Mouse (Mus musculus) neural tube, embryonic 15.5 days (tissue): Measurements from ENCODE around the gene Ccnd2. TPM values are rescaled to one million over a fixed set of nuclear protein-coding genes. Genes with fewer than 3 reads are reported as not detected.

ENCODE experiments used
- ATAC-seq: fragments of 200-750 bp; cut with Nextera tagmentation; 2 replicates; pipeline ENCODE4 v1.8.0; 2017; ENCODE audit warnings: mild to moderate bottlenecking, moderate TSS enrichment, moderate library complexity; ENCODE audit not compliant: low FRiP score
- H3K27ac ChIP-seq: fragments of 300-500 bp; sonication (generic); replicated peaks from 2 replicates; pipeline ENCODE4 v1.5.1; 2015; ENCODE audit warnings: mild to moderate bottlenecking, inconsistent platforms
- H3K27me3 ChIP-seq: fragments of 300-500 bp; sonication (generic); replicated peaks from 2 replicates; pipeline ENCODE4 v1.6.1; 2015; ENCODE audit warnings: inconsistent platforms
- H3K36me3 ChIP-seq: fragments of 300-500 bp; sonication (generic); 2 replicates; pipeline ENCODE4 v1.6.1; 2015; ENCODE audit warnings: inconsistent platforms
- H3K4me1 ChIP-seq: fragments of 300-500 bp; sonication (generic); 2 replicates; pipeline ENCODE4 v1.6.1; 2015; ENCODE audit warnings: inconsistent platforms
- H3K4me2 ChIP-seq: fragments of 300-500 bp; sonication (generic); 2 replicates; pipeline ENCODE4 v1.6.1; 2015; ENCODE audit warnings: inconsistent platforms, mild to moderate bottlenecking, moderate library complexity
- H3K4me3 ChIP-seq: fragments of 300-500 bp; sonication (generic); replicated peaks from 2 replicates; pipeline ENCODE4 v1.5.1; 2015; ENCODE audit warnings: mild to moderate bottlenecking, inconsistent platforms
- H3K9ac ChIP-seq: fragments of 300-500 bp; sonication (generic); replicated peaks from 2 replicates; pipeline ENCODE4 v1.6.1; 2015; ENCODE audit warnings: mild to moderate bottlenecking, inconsistent platforms
- H3K9me3 ChIP-seq: fragments of 300-500 bp; sonication (generic); replicated peaks from 2 replicates; pipeline ENCODE4 v1.6.1; 2016; ENCODE audit warnings: inconsistent platforms
- WGBS: fragments of 180-500 bp; shearing (Covaris S2); methylation state at CpG from one replicate; pipeline ENCODE4 v1.1.7; 2015; ENCODE audit warnings: mixed read lengths; 5-methylcytosine and 5-hydroxymethylcytosine counted together
- polyA plus RNA-seq: library from polyadenylated mRNA; unstranded; fragments of >200 nt; fragmentation: Nextera tagmentation; extraction: Ambion mirVana; gene quantifications from 2 replicates; pipeline ENCODE4 v1.2.1, GENCODE M21; 2015

Gene Ccnd2
- polyA plus RNA-seq, 1 experiment from 2014 or later, result 155 TPM

DNA sequence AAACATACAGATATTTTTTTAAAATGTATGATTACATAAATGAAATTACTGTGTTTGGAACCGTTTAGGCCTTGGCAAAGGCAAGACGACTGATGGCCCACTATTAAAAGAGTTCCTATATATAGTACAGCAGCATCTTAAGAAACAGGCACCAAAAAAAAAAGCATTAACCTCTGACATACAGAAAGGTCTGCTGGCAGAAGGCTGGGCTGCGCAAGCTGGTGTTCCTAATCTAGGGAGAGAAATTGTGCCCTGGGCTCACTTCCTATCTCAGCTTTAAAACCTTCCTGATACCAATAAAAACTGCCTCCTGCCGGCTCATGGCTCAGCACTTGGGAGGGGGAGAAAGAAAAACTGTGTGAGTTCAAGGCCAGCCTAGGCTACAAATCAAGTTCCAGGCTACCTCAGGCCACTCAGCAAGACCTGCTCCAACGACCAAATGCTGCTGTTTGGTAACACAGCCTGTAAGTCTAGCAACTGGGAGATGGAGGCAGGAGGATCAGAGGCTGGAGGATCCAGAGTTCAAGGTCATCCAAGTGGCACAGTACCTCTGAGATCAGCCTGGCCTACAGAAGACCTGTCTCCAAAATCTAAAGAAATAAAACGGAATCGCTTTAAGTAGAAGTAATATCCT is 47.5 kb downstream of the Ccnd2 start:
- WGBS, result 86% methylated on average over 7 of the region's 7 CpGs
- no peak overlapping the region for H3K27ac ChIP-seq
- H3K4me2 ChIP-seq, result no peak overlapping the region
- H3K9me3 ChIP-seq, result no peaks in the 10 kb centered on the region
- no peaks in the 10 kb centered on the region for H3K27me3 ChIP-seq
- no peak for ATAC-seq
- H3K4me3 ChIP-seq, result no peak overlapping the region
- no peak overlapping the region for H3K9ac ChIP-seq
- H3K4me1 ChIP-seq, result peaks cover 11% of the 10 kb centered on the region
- no peaks in the 10 kb centered on the region; the same call in 1 of the 2 replicates for H3K36me3 ChIP-seq

DNA sequence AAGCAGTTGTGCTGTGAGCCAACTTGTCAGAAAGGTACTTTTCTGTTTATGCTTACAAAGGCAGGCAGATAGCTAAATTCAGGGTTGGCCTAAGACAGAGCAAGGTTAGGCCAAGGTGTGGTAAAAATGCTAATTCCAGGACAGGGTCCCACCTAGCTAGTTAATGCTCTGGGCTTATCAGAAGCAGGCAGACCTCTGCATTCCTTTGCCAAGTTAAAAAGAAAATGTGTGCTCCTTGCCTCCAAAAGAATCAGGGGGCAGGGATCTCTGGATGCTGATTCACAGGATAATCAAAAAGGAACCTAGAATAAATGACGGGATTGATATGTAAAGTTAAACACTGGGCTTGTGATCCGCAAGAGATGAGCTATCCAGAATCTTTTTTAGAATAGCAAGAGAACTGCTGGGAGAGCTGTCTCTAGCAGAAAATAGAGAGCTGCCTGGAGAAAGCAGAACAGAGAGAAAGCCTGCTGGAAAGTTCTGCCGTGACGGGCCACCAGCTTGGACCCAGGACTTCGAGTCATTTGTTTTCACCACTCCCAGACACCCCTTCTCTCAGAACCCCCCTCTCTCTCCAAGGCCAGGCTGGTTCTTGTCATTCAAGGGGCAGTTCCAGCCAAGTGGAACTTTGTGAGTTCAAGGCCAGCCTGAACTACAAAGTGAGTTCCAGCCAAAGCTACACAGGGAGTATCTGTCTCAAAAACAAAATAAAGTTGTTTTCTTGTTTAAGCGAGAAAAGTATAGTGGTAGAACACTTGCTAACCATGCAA is 48.3 kb downstream of the Ccnd2 start:
- WGBS, result 93% methylated on average over 6 of the region's 6 CpGs

GRCm38 (mm10) chr6:127094565-127094964 is 57.4 kb downstream of the Ccnd2 start:
- H3K4me3 ChIP-seq, result no peak overlapping the region
- WGBS, result 61% methylated on average over 7 of the region's 7 CpGs
- H3K27me3 ChIP-seq, result no peaks in the 10 kb centered on the region
- no peak for ATAC-seq
- peaks cover 22% of the 10 kb centered on the region for H3K36me3 ChIP-seq
- no peak overlapping the region for H3K27ac ChIP-seq
- H3K9me3 ChIP-seq, result no peaks in the 10 kb centered on the region
- no peak overlapping the region for H3K4me2 ChIP-seq
- no peaks in the 10 kb centered on the region for H3K4me1 ChIP-seq
- H3K9ac ChIP-seq, result no peak overlapping the region

More for the DNA sequence above, 48.3 kb downstream of the Ccnd2 start:
- Histone ChIP-seq H3K9ac (no peak overlapping the region), H3K36me3 (no peaks in the 10 kb centered on the region; the same call in 1 of the 2 replicates), H3K27me3 (no peaks in the 10 kb centered on the region), H3K4me2 (no peak overlapping the region), H3K9me3 (no peaks in the 10 kb centered on the region), H3K27ac (no peak overlapping the region), H3K4me1 (peaks cover 6% of the 10 kb centered on the region), H3K4me3 (no peak overlapping the region)
- no peak for ATAC-seq

- ATAC-seq, result no peak
- H3K4me2 ChIP-seq, result no peak overlapping the region
- H3K4me3 ChIP-seq, result no peak overlapping the region
- H3K27ac ChIP-seq, result no peak overlapping the region
- peaks cover 4% of the 10 kb centered on the region; the same call in 1 of the 2 replicates for H3K27me3 ChIP-seq
- 79% methylated on average over 4 of the region's 4 CpGs for WGBS
- H3K36me3 ChIP-seq, result peaks cover 34% of the 10 kb centered on the region
- no peaks in the 10 kb centered on the region for H3K4me1 ChIP-seq
- H3K9me3 ChIP-seq, result no peaks in the 10 kb centered on the region
- no peak overlapping the region for H3K9ac ChIP-seq
These were observed 65.3 kb downstream of the Ccnd2 start for GRCm38 (mm10) chr6:127086739-127087138.

DNA sequence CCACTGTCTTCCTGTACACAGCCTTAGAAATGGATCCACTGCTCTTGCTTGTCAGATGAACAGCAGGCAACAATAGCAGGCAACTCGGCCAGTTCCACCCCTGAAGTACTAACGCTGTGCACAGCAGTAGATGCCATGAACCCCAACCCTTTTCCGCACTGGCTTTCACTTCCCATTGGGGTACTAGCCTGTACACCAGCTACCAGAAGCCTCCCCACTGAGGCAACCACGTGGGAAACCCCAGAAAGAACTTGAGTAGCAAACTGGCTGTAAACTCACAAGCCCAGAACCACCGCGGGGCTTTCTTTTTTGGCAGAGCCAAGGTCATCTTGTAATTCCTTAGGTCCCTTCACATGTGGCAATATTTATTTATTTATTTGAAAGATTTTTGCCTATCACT is 70.2 kb downstream of the Ccnd2 start:
- no peaks in the 10 kb centered on the region for H3K9me3 ChIP-seq
- peaks cover 10% of the 10 kb centered on the region; the same call in 1 of the 2 replicates for H3K27me3 ChIP-seq
- H3K4me2 ChIP-seq, result no peak overlapping the region
- 71% methylated on average over 6 of the region's 6 CpGs for WGBS
- peaks cover under 1% of the 10 kb centered on the region; the same call in 1 of the 2 replicates for H3K36me3 ChIP-seq
- no peak overlapping the region for H3K4me3 ChIP-seq
- H3K4me1 ChIP-seq, result peaks cover 8% of the 10 kb centered on the region
- H3K9ac ChIP-seq, result no peak overlapping the region
- no peak for ATAC-seq
- H3K27ac ChIP-seq, result no peak overlapping the region

DNA sequence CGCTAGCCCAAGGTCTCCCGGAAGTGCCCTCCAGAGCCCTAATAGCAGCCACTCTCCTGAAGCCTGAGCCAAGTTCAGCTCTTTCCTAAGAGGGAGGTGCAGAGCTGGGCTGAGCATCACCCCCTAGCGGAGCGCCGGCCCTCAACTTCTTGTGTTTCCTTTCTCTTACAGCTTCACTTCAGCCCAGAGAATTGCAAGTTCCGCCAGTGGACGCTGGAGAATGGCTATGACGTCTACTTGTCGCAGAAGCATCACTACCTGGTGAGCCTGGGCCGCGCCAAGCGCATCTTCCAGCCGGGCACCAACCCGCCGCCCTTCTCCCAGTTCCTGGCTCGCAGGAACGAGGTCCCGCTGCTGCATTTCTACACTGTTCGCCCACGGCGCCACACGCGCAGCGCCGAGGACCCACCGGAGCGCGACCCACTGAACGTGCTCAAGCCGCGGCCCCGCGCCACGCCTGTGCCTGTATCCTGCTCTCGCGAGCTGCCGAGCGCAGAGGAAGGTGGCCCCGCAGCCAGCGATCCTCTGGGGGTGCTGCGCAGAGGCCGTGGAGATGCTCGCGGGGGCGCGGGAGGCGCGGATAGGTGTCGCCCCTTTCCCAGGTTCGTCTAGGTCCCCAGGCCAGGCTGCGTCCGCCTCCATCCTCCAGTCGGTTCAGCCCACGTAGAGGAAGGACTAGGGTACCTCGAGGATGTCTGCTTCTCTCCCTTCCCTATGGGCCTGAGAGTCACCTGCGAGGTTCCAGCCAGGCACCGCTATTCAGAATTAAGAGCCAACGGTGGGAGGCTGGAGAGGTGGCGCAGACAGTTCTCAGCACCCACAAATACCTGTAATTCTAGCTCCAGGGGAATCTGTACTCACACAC is 71.9 kb downstream of the Ccnd2 start:
- no peaks in the 10 kb centered on the region for H3K36me3 ChIP-seq

More for the DNA sequence above, 71.9 kb downstream of the Ccnd2 start:
- peak overlapping the region; percentile 56 for H3K4me3 ChIP-seq
- H3K4me2 ChIP-seq, result peak overlapping the region; percentile 91
- peak overlapping the region; percentile 90 for H3K27ac ChIP-seq
- H3K9me3 ChIP-seq, result no peaks in the 10 kb centered on the region
- H3K4me1 ChIP-seq, result peaks cover 8% of the 10 kb centered on the region
- peak; percentile 96 for ATAC-seq
- H3K27me3 ChIP-seq, result peaks cover 10% of the 10 kb centered on the region; the same call in 1 of the 2 replicates
- under 1% methylated on average over 59 of the region's 59 CpGs for WGBS
- H3K9ac ChIP-seq, result peak overlapping the region; percentile 74

Other genes starting within 250 kb of the Ccnd2 start
- 0.09 and 0.78 TPM in 2 replicates for gene Dyrk4, start 230.4 kb downstream of the Ccnd2 start, polyA plus RNA-seq
- gene Rad51ap1, start 212.6 kb downstream of the Ccnd2 start, polyA plus RNA-seq, result 11.2 and 26.5 TPM in 2 replicates
- gene D6Wsu163e, start 212.2 kb downstream of the Ccnd2 start, polyA plus RNA-seq, result 31.9 and 32.0 TPM in 2 replicates
- gene Fgf6, start 136.6 kb downstream of the Ccnd2 start, polyA plus RNA-seq, result 0.05 and 0.10 TPM in 2 replicates
- 0.13 TPM in 1 of 2 replicates, not detected in the other for gene Fgf23, start 79.3 kb downstream of the Ccnd2 start, polyA plus RNA-seq
- 6.3 and 7.3 TPM in 2 replicates for gene Tigar, start 42.6 kb downstream of the Ccnd2 start, polyA plus RNA-seq